Mouse (Mus musculus): ENCODE results near the gene Ranbp9.

The Ranbp9 gene

GRCm38 (mm10) chr13:43452177-43452576, 28.9 kb downstream of the Ranbp9 start:
- no peak for DNase-seq (ENCODE audit: low read depth, low spot score)

GRCm38 (mm10) chr13:43450686-43451085, 30.4 kb downstream of the Ranbp9 start:
- no peak for DNase-seq (ENCODE audit: low read depth, low spot score)

GRCm38 (mm10) chr13:43447721-43448120, 33.4 kb downstream of the Ranbp9 start:
- no peak for DNase-seq (ENCODE audit: low read depth, low spot score)

- DNase-seq (ENCODE audit: low read depth, low spot score) = no peak
Observed at GRCm38 (mm10) chr13:43445754-43446153, 35.3 kb downstream of the Ranbp9 start.

- DNase-seq (ENCODE audit: low read depth, low spot score) = no peak
Observed at GRCm38 (mm10) chr13:43444717-43445116, 36.4 kb downstream of the Ranbp9 start.

GRCm38 (mm10) chr13:43443706-43444105, 37.4 kb downstream of the Ranbp9 start:
- DNase-seq (ENCODE audit: low read depth, low spot score) = no peak

- DNase-seq (ENCODE audit: low read depth, low spot score) = no peak
Observed at GRCm38 (mm10) chr13:43442551-43442950, 38.5 kb downstream of the Ranbp9 start.

GRCm38 (mm10) chr13:43440376-43440775, 40.7 kb downstream of the Ranbp9 start:
- no peak for DNase-seq (ENCODE audit: low read depth, low spot score)

- no peak for DNase-seq (ENCODE audit: low read depth, low spot score)
Observed at GRCm38 (mm10) chr13:43433395-43433794, 47.7 kb downstream of the Ranbp9 start.

- DNase-seq (ENCODE audit: low read depth, low spot score) = no peak
Observed at GRCm38 (mm10) chr13:43428436-43428835, 52.6 kb downstream of the Ranbp9 start.

GRCm38 (mm10) chr13:43415249-43415648, 65.8 kb downstream of the Ranbp9 start:
- DNase-seq (ENCODE audit: low read depth, low spot score) = no peak

- DNase-seq (ENCODE audit: low read depth, low spot score) = no peak
Observed at GRCm38 (mm10) chr13:43413611-43414010, 67.5 kb downstream of the Ranbp9 start.

GRCm38 (mm10) chr13:43412311-43412710, 68.8 kb downstream of the Ranbp9 start:
- DNase-seq (ENCODE audit: low read depth, low spot score) = no peak

GRCm38 (mm10) chr13:43399576-43399975, 81.5 kb downstream of the Ranbp9 start:
- no peak for DNase-seq (ENCODE audit: low read depth, low spot score)

- peak; percentile 81 for DNase-seq (ENCODE audit: low read depth, low spot score)
Observed at GRCm38 (mm10) chr13:43398297-43399080, 82.6 kb downstream of the Ranbp9 start, which contains the start of gene Nol7. TSS of gene Nol7 (plus strand) at chr13:43398390.

GRCm38 (mm10) chr13:43397700-43398296, 83.3 kb downstream of the Ranbp9 start:
- DNase-seq (ENCODE audit: low read depth, low spot score) = no peak

- DNase-seq (ENCODE audit: low read depth, low spot score) = no peak
Observed at GRCm38 (mm10) chr13:43385321-43385720, 95.8 kb downstream of the Ranbp9 start.

GRCm38 (mm10) chr13:43379989-43380388, 101.1 kb downstream of the Ranbp9 start:
- no peak for DNase-seq (ENCODE audit: low read depth, low spot score)

GRCm38 (mm10) chr13:43374918-43375432, 106.1 kb downstream of the Ranbp9 start:
- DNase-seq (ENCODE audit: low read depth, low spot score) = no peak

- DNase-seq (ENCODE audit: low read depth, low spot score) = no peak
Observed at GRCm38 (mm10) chr13:43374205-43374604, 106.9 kb downstream of the Ranbp9 start.

GRCm38 (mm10) chr13:43372892-43373291, 108.2 kb downstream of the Ranbp9 start:
- DNase-seq (ENCODE audit: low read depth, low spot score) = no peak

- DNase-seq (ENCODE audit: low read depth, low spot score) = no peak
Observed at GRCm38 (mm10) chr13:43370063-43370462, 111.0 kb downstream of the Ranbp9 start.

GRCm38 (mm10) chr13:43365825-43366184, 115.3 kb downstream of the Ranbp9 start:
- DNase-seq (ENCODE audit: low read depth, low spot score) = no peak

Measured in WW6 (cell line).